Mouse (Mus musculus): ENCODE results near the gene Esrrg.

GRCm38 (mm10) chr1:187807477-187808390 lies 199.1 kb downstream of the Esrrg start:
- no peak for TF ChIP-seq GATA1 (IDR thresholded peaks at IDR 0.05; ENCODE audit: low read length)
- no peak for TF ChIP-seq TAL1 (IDR thresholded peaks at IDR 0.05; ENCODE audit: low read length)
